Mouse (Mus musculus): Measurements from ENCODE around the gene Atp1b2.
"Not testable (repeated sequence)": the region's sequence is repeated elsewhere in the genome, so short reads cannot be mapped to it uniquely, and the experiment has no call there.

Atp1b2 gene

GRCm38 (mm10) chr11:69605726-69606490 is at the start of gene Atp1b2:
Gene Atp1b2 (minus strand): TSS chr11:69605942.
- DNase-seq: peak; percentile 75

- DNase-seq: peak; percentile 35
These were observed 49.0 kb upstream of the Atp1b2 start for GRCm38 (mm10) chr11:69654760-69655159.

GRCm38 (mm10) chr11:69653399-69653798 is 47.7 kb upstream of the Atp1b2 start:
- no peak for DNase-seq

GRCm38 (mm10) chr11:69645860-69646259 is 40.1 kb upstream of the Atp1b2 start:
- DNase-seq: no peak

- no peak for DNase-seq
These were observed 29.7 kb upstream of the Atp1b2 start for GRCm38 (mm10) chr11:69635471-69635870.

GRCm38 (mm10) chr11:69633128-69633866 is 27.6 kb upstream of the Atp1b2 start:
- DNase-seq: peak; percentile 79

GRCm38 (mm10) chr11:69632284-69633089 is 26.7 kb upstream of the Atp1b2 start, which contains the start of gene Fxr2:
Gene Fxr2 (plus strand): TSS chr11:69632990.
- DNase-seq: peak; percentile 100

- no peak for DNase-seq
These were observed 24.1 kb upstream of the Atp1b2 start for GRCm38 (mm10) chr11:69629802-69630201.

GRCm38 (mm10) chr11:69628286-69628685 is 22.5 kb upstream of the Atp1b2 start:
- DNase-seq: peak; percentile 84

GRCm38 (mm10) chr11:69624339-69624738 is 18.6 kb upstream of the Atp1b2 start:
- DNase-seq: not testable (repeated sequence)

GRCm38 (mm10) chr11:69623006-69623405 is 17.3 kb upstream of the Atp1b2 start:
- no peak for DNase-seq

GRCm38 (mm10) chr11:69622406-69622805 is 16.7 kb upstream of the Atp1b2 start:
- DNase-seq: peak; percentile 41

- peak; percentile 67 for DNase-seq
These were observed 16.0 kb upstream of the Atp1b2 start, which contains the start of gene Sat2 for GRCm38 (mm10) chr11:69621571-69622268. Gene Sat2 (plus strand): TSS chr11:69622024.

GRCm38 (mm10) chr11:69620394-69621081 is 14.8 kb upstream of the Atp1b2 start:
- no peak for DNase-seq

GRCm38 (mm10) chr11:69617805-69618204 is 12.1 kb upstream of the Atp1b2 start, which contains the start of gene Shbg:
Gene Shbg (minus strand): TSS chr11:69617905.
- no peak for DNase-seq

GRCm38 (mm10) chr11:69616781-69617180 is 11.0 kb upstream of the Atp1b2 start:
- DNase-seq: no peak

- not testable (repeated sequence) for DNase-seq
These were observed 8.5 kb upstream of the Atp1b2 start for GRCm38 (mm10) chr11:69614257-69614588.

GRCm38 (mm10) chr11:69613553-69614256 is 8.0 kb upstream of the Atp1b2 start:
- peak; percentile 95 for DNase-seq

- DNase-seq: no peak
These were observed 5.2 kb upstream of the Atp1b2 start for GRCm38 (mm10) chr11:69610899-69611298.

- no peak for DNase-seq
These were observed 3.7 kb upstream of the Atp1b2 start for GRCm38 (mm10) chr11:69609416-69609815.

- no peak for DNase-seq
These were observed 2.8 kb upstream of the Atp1b2 start for GRCm38 (mm10) chr11:69608525-69608924.

Data from lung, postnatal 10 days (tissue).